Mouse (Mus musculus): ENCODE results near the gene Chchd10. TPM values are rescaled to one million over a fixed set of nuclear protein-coding genes. Genes with fewer than 3 reads are reported as not detected.

Chchd10 gene
- polyA plus RNA-seq, 1 experiment from 2014 or later: 148 TPM

DNA sequence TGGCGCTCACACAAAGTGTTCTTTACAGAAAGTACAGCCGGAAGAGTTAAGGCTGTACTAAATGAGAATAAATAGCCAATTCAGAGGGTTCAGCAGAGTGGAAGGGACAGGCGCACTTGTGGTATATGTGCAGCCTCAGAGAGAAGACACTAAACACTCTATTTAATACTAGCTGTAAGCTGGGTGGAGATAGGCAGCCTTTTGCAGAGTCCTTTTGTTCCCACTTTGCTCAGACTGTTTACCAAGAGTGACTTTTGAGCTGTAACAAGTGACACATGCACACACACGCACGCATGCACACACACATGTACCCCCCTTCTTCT lies 45.9 kb downstream of the Chchd10 start:
- Histone ChIP-seq H3K27ac (no peak overlapping the region), H3K36me3 (no peaks in the 10 kb centered on the region), H3K4me1 (no peaks in the 10 kb centered on the region), H3K9ac (no peak overlapping the region), H3K4me2 (no peak overlapping the region), H3K9me3 (replicated peaks) (no peaks in the 10 kb centered on the region), H3K4me3 (replicated peaks) (no peak overlapping the region), H3K27me3 (no peaks in the 10 kb centered on the region)
- WGBS: 89% methylated on average over 5 of the region's 5 CpGs
- no peak for ATAC-seq (replicated peaks; ENCODE audit: low FRiP score)

DNA sequence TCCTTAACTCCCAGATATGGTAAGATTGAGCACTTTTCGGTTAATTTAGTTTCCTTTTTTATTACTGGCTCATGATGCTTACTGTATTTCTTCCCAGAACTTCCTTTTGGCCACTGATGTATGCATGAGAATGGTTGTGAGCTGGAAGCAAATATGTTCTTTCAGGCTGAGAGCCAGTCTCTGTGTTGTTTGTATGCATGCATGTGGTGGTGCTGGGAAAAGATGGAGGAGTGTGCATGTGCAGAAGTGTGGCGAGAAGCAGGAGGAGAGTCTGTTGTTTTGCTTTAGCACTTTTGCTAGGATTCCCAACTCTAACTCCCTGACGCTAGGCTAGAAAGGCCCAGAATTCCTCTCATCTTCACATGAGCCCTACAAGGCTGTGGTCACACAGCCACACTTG lies 46.5 kb downstream of the Chchd10 start:
- 81% methylated on average over 3 of the region's 3 CpGs for WGBS
- no peak overlapping the region for H3K4me2 ChIP-seq
- no peaks in the 10 kb centered on the region for H3K4me1 ChIP-seq
- no peak overlapping the region for H3K27ac ChIP-seq
- H3K9me3 ChIP-seq (replicated peaks): no peaks in the 10 kb centered on the region
- H3K9ac ChIP-seq: no peak overlapping the region
- no peak for ATAC-seq (replicated peaks; ENCODE audit: low FRiP score)
- H3K27me3 ChIP-seq: no peaks in the 10 kb centered on the region
- H3K4me3 ChIP-seq (replicated peaks): no peak overlapping the region
- H3K36me3 ChIP-seq: no peaks in the 10 kb centered on the region

Other genes starting within 250 kb of the Chchd10 start
- gene Cabin1, start 168.8 kb upstream of the Chchd10 start, polyA plus RNA-seq (2015; fragmentation: Nextera tagmentation; extraction: Ambion mirVana): 35.1 and 37.8 TPM in 2 replicates
- gene Ddt, start 159.7 kb upstream of the Chchd10 start, polyA plus RNA-seq (2015; fragmentation: Nextera tagmentation; extraction: Ambion mirVana): 81.8 and 84.2 TPM in 2 replicates
- gene Gm20441, start 152.2 kb upstream of the Chchd10 start, polyA plus RNA-seq (2015; fragmentation: Nextera tagmentation; extraction: Ambion mirVana): 0.40 TPM in 1 of 2 replicates, not detected in the other
- gene Gstt3, start 151.7 kb upstream of the Chchd10 start, polyA plus RNA-seq (2015; fragmentation: Nextera tagmentation; extraction: Ambion mirVana): 42.2 and 43.8 TPM in 2 replicates
- 12.6 and 15.8 TPM in 2 replicates for gene Gstt1, start 134.5 kb upstream of the Chchd10 start, polyA plus RNA-seq (2015; fragmentation: Nextera tagmentation; extraction: Ambion mirVana)
- gene Gstt4, start 110.6 kb upstream of the Chchd10 start, polyA plus RNA-seq (2015; fragmentation: Nextera tagmentation; extraction: Ambion mirVana): not detected in 2 replicates
- 38.2 and 39.6 TPM in 2 replicates for gene Gstt2, start 95.7 kb upstream of the Chchd10 start, polyA plus RNA-seq (2015; fragmentation: Nextera tagmentation; extraction: Ambion mirVana)
- 2,032 and 2,056 TPM in 2 replicates for gene Mif, start 72.9 kb upstream of the Chchd10 start, polyA plus RNA-seq (2015; fragmentation: Nextera tagmentation; extraction: Ambion mirVana)
- 3.3 and 5.0 TPM in 2 replicates for gene Derl3, start 39.7 kb upstream of the Chchd10 start, polyA plus RNA-seq (2015; fragmentation: Nextera tagmentation; extraction: Ambion mirVana)
- 219 and 239 TPM in 2 replicates for gene Smarcb1, start 11.5 kb upstream of the Chchd10 start, polyA plus RNA-seq (2015; fragmentation: Nextera tagmentation; extraction: Ambion mirVana)
- 48.2 and 57.3 TPM in 2 replicates for gene Mmp11, start 3.4 kb downstream of the Chchd10 start, polyA plus RNA-seq (2015; fragmentation: Nextera tagmentation; extraction: Ambion mirVana)
- gene Gm867, start 7.5 kb downstream of the Chchd10 start, polyA plus RNA-seq (2015; fragmentation: Nextera tagmentation; extraction: Ambion mirVana): 0.30 and 1.0 TPM in 2 replicates
- gene Vpreb3, start 9.9 kb downstream of the Chchd10 start, polyA plus RNA-seq (2015; fragmentation: Nextera tagmentation; extraction: Ambion mirVana): 0.57 and 1.2 TPM in 2 replicates
- gene Gm5134, start 21.4 kb downstream of the Chchd10 start, polyA plus RNA-seq (2015; fragmentation: Nextera tagmentation; extraction: Ambion mirVana): 0.05 TPM in 1 of 2 replicates, not detected in the other
- gene Zfp280b, start 99.5 kb downstream of the Chchd10 start, polyA plus RNA-seq (2015; fragmentation: Nextera tagmentation; extraction: Ambion mirVana): 24.6 and 24.9 TPM in 2 replicates
- gene Slc5a4b, start 177.8 kb downstream of the Chchd10 start, polyA plus RNA-seq (2015; fragmentation: Nextera tagmentation; extraction: Ambion mirVana): 0.12 and 0.18 TPM in 2 replicates
- gene Slc5a4a, start 214.3 kb downstream of the Chchd10 start, polyA plus RNA-seq (2015; fragmentation: Nextera tagmentation; extraction: Ambion mirVana): not detected in 2 replicates

Measured in kidney, embryonic 15.5 days (tissue).